Mouse (Mus musculus) large intestine, adult 2 months (tissue): Measurements from ENCODE around the gene Cox6b1. TPM values are rescaled to one million over a fixed set of nuclear protein-coding genes. Genes with fewer than 3 reads are reported as not detected.

Experiments used
- DNase-seq: peaks from one replicate; pipeline ENCODE4 v3.0.0-alpha.2; 2012; ENCODE audit warnings: low read depth, low spot score
- WGBS: fragments of 180-500 bp; shearing (Covaris S2); methylation state at CpG from one replicate; pipeline ENCODE4 v1.1.7; 2018; 5-methylcytosine and 5-hydroxymethylcytosine counted together
- polyA plus RNA-seq: library from polyadenylated mRNA; depleted of rRNA; stranded (reverse); fragments of >200 nt; gene quantifications from 2 replicates; pipeline ENCODE4 v1.2.3, GENCODE M21; 2012

Gene Cox6b1
- polyA plus RNA-seq, 1 experiment: 1,035 TPM

GRCm38 (mm10) chr7:30612654-30613402, 13.1 kb downstream of the Cox6b1 start, which contains the start of gene Upk1a:
TSS of gene Upk1a (minus strand) at chr7:30612847.
- DNase-seq: no peak
- WGBS: 36% methylated on average over 8 of the region's 8 CpGs

GRCm38 (mm10) chr7:30610043-30610442, 15.9 kb downstream of the Cox6b1 start:
- WGBS: 38% methylated on average over 7 of the region's 7 CpGs

GRCm38 (mm10) chr7:30608476-30608875, 17.5 kb downstream of the Cox6b1 start:
- WGBS: 57% methylated on average over 16 of the region's 16 CpGs
- DNase-seq: no peak

More at GRCm38 (mm10) chr7:30610043-30610442, 15.9 kb downstream of the Cox6b1 start:
- DNase-seq: no peak

DNA sequence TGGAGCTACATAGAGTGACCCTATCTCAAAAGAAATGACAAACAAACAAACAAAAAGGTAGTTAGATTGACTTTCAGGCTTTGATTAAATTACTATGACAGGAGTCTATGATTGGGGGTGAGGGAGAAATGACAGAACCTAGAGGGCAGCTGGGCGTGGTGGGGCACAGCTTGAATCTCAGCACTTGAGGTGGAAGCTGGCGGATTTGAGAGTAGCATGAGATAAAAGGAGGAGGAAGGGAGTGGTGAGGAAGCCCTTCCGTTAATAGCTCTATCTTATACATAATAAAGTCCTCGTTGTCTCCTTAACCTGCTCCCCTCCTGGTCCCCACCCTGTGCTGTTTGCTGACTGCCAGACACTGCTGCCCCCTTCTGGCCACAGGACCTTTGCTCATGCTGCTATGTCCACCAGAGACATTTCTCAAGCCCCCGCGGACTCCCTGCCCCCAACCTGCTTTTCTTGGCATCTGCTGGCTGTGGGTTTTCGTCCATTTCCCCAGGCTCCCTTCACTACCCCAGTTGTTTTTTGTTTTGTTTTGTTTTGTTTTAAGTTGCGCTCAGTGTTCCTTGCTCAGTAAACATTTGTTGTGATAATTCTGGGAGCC, 18.1 kb downstream of the Cox6b1 start:
- DNase-seq: no peak

GRCm38 (mm10) chr7:30604944-30605343, 21.0 kb downstream of the Cox6b1 start:
- DNase-seq: no peak

More for the DNA sequence above, 18.1 kb downstream of the Cox6b1 start:
- 20% methylated on average over 8 of the region's 8 CpGs for WGBS

GRCm38 (mm10) chr7:30604424-30604823, 21.5 kb downstream of the Cox6b1 start:
- 63% methylated on average over 8 of the region's 8 CpGs for WGBS
- no peak for DNase-seq

More at GRCm38 (mm10) chr7:30604944-30605343, 21.0 kb downstream of the Cox6b1 start:
- WGBS: 81% methylated on average over 8 of the region's 8 CpGs

DNA sequence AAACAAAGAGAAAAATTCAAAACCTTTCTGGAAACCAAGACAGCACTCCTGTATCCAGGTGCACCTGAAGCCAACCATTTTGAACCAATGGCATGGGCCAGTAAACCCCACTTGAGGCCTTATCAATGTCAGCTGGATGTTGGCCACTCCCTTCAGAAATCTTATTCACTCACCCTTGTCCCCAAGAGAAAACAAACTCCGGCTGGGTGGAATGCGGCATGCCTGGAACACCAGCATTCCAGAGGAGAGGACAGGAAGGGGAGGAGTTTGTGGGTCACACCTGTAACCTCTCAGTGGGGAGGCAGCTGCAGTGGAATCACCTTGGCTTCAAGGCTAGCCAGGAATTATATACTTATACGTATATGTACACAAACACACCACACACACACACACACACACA, 23.4 kb downstream of the Cox6b1 start:
- 3% methylated on average over 3 of the region's 3 CpGs for WGBS
- peak; percentile 72 for DNase-seq

DNA sequence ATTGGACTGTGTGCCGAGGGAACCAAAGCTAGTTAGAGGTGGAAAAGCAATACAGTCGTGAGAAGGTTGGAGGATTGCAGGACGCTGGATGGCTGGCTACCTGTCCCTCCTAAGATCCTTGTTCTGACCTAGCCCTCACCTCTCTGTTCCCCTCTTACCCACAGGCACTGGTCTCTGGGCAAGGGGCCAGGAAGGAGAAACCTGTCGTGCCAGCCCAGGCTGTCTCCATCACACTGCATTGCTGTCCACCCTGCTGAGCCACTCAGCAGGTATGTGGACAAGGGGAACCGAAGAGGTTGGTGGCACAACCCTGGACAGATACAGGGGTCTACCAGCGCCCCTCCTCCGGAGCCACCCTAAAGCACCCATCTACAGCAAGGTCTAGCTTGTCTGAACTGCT, 25.3 kb downstream of the Cox6b1 start:
- DNase-seq: no peak
- 42% methylated on average over 7 of the region's 7 CpGs for WGBS

GRCm38 (mm10) chr7:30599933-30600353, 26.0 kb downstream of the Cox6b1 start:
- peak; percentile 98 for DNase-seq
- 3% methylated on average over 16 of the region's 16 CpGs for WGBS

DNA sequence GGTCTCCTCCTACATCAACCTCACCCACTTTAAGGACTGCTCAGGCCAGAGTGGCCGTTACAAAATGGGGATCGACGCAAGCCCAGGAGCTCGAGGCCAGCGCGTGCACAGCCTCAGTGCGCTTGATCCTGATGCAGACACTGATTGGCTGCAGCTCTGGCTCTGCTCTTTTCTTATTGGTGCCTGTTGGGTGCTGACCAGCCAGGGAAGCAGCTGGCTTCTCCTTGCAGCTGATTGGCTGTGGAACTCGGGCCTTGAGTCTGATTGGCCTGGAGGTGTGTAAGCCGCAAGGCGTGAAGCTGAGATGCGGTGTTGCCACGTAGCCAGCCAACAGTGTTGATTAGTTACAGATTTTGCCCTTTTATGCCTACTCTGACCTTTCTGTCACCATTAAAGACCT, 27.2 kb downstream of the Cox6b1 start, which contains the start of gene Zbtb32:
Gene Zbtb32 (minus strand): TSS at position 124 of the 400 bp plus-strand sequence.
- no peak for DNase-seq
- WGBS: 93% methylated on average over 12 of the region's 12 CpGs

DNA sequence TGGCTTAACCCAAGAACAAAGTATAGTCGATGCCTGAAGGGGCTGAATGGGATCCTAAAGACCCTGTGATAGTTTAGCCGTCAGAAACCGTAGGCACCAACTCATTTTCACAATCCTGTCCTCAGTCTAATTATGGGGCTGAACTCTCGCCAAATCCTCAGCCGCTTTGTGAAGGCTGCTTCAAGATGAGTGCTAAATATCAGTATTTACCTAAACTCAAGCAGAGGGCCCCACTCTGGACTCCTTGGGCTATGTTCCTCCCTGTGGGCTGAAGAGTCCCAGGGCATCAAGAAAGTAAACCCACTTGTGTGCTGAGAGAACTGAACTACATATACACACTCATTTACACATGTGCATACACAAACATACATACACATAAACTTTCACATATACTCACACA, 29.1 kb downstream of the Cox6b1 start:
- no peak for DNase-seq
- WGBS: 79% methylated on average over 5 of the region's 5 CpGs

- DNase-seq: no peak
- WGBS: 79% methylated on average over 5 of the region's 5 CpGs
Measured at GRCm38 (mm10) chr7:30596093-30596492, 29.9 kb downstream of the Cox6b1 start.

DNA sequence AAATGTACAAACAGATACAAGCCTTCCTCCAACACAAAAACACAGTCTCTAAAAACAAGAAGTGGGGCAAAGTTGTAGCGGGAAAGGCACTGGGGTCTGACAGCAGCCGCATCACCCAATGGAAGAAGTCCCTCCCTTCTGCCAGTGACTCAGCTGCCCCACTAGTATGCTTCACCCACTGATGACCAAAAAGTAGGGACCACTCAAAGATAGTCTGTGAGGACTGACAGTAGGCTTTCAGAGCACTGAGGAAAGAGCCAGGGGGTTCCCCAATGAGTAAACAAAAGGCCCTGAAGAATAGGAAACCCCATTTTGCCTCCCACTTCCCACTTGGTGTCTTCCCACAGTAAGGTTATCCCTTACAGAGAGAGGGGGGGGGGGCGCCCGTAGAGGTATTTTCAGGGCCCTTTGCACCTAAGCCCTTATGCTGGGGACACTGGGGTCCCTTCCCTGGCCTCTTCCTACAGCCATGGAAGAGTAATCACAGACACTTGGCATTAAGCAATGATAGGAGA, 31.4 kb downstream of the Cox6b1 start:
- DNase-seq: no peak
- 75% methylated on average over 4 of the region's 4 CpGs for WGBS

DNA sequence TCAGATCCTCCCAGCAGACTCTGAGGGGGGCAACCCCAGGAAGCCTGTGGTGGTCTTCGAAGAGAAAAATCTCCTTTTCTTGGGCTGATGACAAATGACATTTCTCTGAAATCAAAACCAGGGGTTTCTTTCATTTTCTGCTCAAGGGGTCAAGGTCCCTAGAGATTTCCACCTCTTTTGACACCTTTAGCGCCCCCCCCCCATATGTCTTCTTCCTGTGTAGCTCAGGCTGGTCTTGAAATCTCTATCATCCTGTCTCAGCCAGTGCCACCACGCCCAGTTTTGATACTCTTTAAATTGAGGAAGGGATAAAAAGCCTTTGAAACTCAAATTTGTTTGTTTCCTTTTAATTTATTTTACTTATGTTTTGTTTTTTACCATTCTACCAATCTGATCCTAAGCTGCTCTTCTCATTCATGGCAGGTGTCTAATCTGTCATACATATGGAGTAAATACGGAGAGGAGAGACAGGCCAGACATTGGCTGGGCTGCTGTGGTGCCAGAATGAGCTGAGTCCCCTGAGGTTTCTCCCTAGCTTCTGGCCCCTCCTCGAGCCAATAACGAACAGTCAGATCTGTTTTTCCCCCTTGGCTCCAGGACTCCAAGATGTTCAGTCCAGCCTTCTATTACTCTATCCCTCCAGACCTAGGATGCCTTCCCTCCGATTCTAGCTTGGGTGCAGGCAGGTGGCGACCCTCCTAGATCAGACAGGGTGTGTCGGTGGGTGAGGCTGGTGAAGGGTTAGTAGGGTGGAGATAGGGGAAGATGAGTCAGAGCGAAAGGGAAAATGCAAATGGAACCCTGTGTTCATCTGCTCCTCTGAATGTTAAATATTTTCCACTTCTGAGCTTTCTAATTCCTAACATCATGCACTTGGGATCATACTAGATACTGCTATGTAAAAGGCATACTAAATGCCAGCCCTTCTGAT, 32.1 kb downstream of the Cox6b1 start:
- DNase-seq: no peak
- WGBS: 59% methylated on average over 10 of the region's 10 CpGs

DNA sequence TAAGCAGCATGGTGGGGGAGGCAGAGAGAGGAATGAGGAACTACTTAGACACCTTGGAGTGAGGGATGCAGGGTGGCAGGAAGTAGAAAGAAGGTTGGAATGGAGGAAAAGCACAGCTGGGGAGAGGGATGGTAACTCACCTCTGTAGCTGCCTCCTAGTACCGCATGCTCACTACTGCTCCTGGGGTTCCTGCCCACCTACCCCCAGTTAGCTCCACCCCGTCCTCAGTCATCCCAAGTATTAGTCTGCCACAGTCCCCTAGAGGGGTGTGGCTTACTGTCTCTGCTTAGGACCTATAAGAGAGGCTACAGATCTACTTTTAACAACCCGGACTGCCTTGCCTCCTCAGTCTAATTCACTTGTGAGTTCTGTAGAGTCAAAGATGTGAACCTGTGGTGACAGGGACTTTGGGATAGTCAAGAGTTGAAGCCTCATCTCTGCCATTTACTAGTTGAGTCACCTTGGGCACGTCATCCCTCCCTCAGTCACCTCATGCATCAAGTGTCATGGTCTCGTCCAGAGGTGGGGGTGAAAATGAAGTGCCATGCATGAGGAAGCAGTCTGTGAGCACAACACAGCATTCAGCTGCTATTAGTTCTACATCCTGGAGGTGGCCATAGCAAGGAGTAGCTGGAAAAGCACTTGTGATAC, 33.1 kb downstream of the Cox6b1 start:
- WGBS: 74% methylated on average over 5 of the region's 5 CpGs
- no peak for DNase-seq

GRCm38 (mm10) chr7:30591605-30591951, 34.4 kb downstream of the Cox6b1 start:
- 82% methylated on average over 4 of the region's 4 CpGs for whole genome bisulfite sequencing
- DNase-seq: no peak

DNA sequence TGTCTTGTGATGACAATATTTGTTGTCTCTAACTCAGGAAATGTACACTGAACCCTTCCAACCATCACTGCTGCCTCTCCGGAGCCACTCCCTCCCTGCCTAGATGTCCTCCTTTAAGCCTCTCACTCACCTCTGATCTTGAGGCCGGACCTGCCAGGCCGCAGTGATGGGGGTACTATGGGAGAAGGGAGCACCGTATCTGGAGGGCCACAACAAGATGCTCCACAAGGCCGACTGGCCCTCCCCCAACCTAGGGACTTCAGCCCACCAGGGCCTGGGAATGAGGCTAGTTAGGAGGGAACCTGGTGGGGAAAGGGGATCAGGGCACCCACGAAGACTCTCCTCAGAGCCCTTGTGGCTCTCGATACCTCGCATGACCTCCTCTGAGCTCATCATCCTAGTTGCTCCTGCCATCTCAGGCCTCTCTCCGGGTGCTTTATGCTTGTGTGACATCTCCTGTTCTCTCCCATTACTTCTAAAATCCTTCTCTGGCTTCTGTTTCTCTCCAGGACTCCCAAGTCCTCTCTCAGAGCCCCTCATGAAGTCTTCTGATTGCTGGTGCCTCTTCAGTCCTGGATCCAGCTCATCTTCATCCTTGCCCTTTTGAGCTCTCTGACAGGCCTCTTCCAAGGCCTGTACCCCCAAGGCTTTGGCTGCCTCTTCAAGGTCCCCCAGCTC, 34.9 kb downstream of the Cox6b1 start:
- 81% methylated on average over 9 of the region's 9 CpGs for WGBS
- DNase-seq: no peak

DNA sequence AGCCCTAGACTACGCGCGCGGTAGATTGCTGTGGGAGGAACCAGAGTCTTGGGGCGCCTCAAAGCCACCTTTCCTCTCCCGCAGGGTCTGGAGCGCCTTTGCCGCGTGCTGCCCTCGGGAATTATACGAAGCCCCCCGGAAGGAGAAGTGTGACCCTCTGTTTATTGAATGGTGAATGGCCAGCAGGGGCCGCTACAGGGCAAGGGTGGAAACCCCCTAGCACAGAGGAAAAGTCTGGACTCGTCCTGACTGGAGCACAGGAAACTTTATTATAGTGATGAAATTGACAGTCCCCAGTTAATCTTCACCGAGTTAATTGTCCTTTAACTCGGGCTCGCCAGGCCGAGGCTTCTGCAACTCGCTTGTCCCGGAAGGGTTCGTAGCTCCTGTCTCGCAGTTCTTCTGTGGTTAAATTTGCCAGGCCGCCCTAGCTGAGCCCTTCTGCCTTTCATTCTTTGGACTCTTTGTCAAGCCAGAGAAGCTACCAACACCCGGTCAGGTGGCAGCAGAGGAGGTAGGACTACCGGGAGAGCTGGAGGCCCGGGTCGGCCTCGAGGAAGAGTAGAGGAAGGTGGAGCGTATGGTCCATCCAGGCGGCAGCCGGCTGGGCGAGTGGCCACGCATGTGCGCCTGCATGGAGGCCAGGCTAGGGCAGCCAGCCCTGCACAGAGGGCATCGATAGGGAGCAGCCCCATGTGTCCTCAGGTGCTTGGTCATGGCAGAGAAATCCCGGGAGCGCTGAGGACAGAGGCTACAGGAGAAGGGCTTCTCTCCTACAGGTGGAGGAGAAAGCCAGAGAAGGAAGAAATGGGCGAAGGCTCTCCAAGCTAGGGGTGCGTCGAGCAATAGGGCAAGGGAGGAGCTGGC, 36.3 kb downstream of the Cox6b1 start:
- WGBS: 9% methylated on average over 40 of the region's 40 CpGs
- peak; percentile 64 for DNase-seq
